ENCODE assay signal across 27 mouse cellular contexts in genomic region chr11:74909978-74910377, GRCm38 (mm10).
"Had no signal": no experiment of that assay in that cellular context is flagged by ENCODE, and none has a peak within 500 bp of the region (broad histone marks: within the 10 kb centered on the region; RNA-seq: fewer than 3 reads in every experiment).

No protein-coding gene starts in this region.

- ATAC-seq: forebrain, embryonic 13.5 days; forebrain, embryonic 14.5 days; forebrain, embryonic 15.5 days; forebrain, embryonic 16.5 days; forebrain, postnatal 0 days had no signal

- H3K4me1 ChIP-seq: embryonic facial prominence, embryonic 10.5 days; embryonic facial prominence, embryonic 12.5 days; embryonic facial prominence, embryonic 13.5 days; embryonic facial prominence, embryonic 15.5 days; forebrain, embryonic 10.5 days; forebrain, embryonic 12.5 days; forebrain, embryonic 13.5 days; forebrain, embryonic 15.5 days had no signal

- H3K4me2 ChIP-seq: embryonic facial prominence, embryonic 12.5 days; embryonic facial prominence, embryonic 13.5 days; embryonic facial prominence, embryonic 15.5 days; forebrain, embryonic 12.5 days; forebrain, embryonic 13.5 days; forebrain, embryonic 15.5 days had no signal

- DNase-seq: cerebellum, adult 9-10 months; cerebellum, adult 9-11 months; cerebellum, postnatal 10 days; cerebellum, postnatal 14 days; cerebellum, postnatal 25 days; cerebellum, postnatal 36 days; embryo, embryonic 11 days; forebrain, postnatal 0 days; gastrocnemius, adult 2 months; gastrocnemius, postnatal 10 days; gastrocnemius, postnatal 14 days; gastrocnemius, postnatal 25 days; gastrocnemius, postnatal 36 days; heart, adult 11 months; heart, adult 18-20 months; heart, adult 2 months had no signal

- H3K9ac ChIP-seq: embryonic facial prominence, embryonic 12.5 days; embryonic facial prominence, embryonic 13.5 days; embryonic facial prominence, embryonic 15.5 days; forebrain, embryonic 12.5 days; forebrain, embryonic 13.5 days; forebrain, embryonic 15.5 days; forebrain, postnatal 0 days had no signal

- H3K27me3 ChIP-seq: embryonic facial prominence, embryonic 12.5 days; embryonic facial prominence, embryonic 13.5 days; embryonic facial prominence, embryonic 15.5 days; forebrain, embryonic 12.5 days; forebrain, embryonic 13.5 days; forebrain, embryonic 15.5 days had no signal

- H3K9me3 ChIP-seq: embryonic facial prominence, embryonic 10.5 days; embryonic facial prominence, embryonic 12.5 days; embryonic facial prominence, embryonic 13.5 days; embryonic facial prominence, embryonic 15.5 days; forebrain, embryonic 10.5 days; forebrain, embryonic 12.5 days; forebrain, embryonic 13.5 days; forebrain, embryonic 15.5 days had no signal

- H3K4me3 ChIP-seq: embryonic facial prominence, embryonic 10.5 days; embryonic facial prominence, embryonic 12.5 days; embryonic facial prominence, embryonic 13.5 days; embryonic facial prominence, embryonic 15.5 days; erythroblast, embryonic 14.5 days; forebrain, embryonic 10.5 days; forebrain, embryonic 12.5 days; forebrain, embryonic 13.5 days; forebrain, embryonic 15.5 days; gastrocnemius, adult 2 months; heart, adult 2 months had no signal

- H3K27ac ChIP-seq: embryonic facial prominence, embryonic 10.5 days; embryonic facial prominence, embryonic 12.5 days; embryonic facial prominence, embryonic 13.5 days; embryonic facial prominence, embryonic 15.5 days; forebrain, embryonic 10.5 days; forebrain, embryonic 12.5 days; forebrain, embryonic 13.5 days; forebrain, embryonic 15.5 days; gastrocnemius, adult 2 months; heart, adult 2 months had no signal
